Mouse (Mus musculus): ENCODE data around the gene Rpl24.

The Rpl24 gene

GRCm38 (mm10) chr16:55971735-55972615 is 5.9 kb downstream of the Rpl24 start:
- DNase-seq (ENCODE audit: low spot score), result no peak

GRCm38 (mm10) chr16:55972626-55973201 is 6.6 kb downstream of the Rpl24 start:
- no peak for DNase-seq (ENCODE audit: low spot score)

GRCm38 (mm10) chr16:55973431-55974255 is 7.6 kb downstream of the Rpl24 start, which contains the start of gene Zbtb11:
Gene Zbtb11 (plus strand): TSS chr16:55973883.
- DNase-seq (ENCODE audit: low spot score), result peak; percentile 93

- peak; percentile 54 for DNase-seq (ENCODE audit: low spot score)
Observed at GRCm38 (mm10) chr16:55974256-55974902, 8.3 kb downstream of the Rpl24 start.

GRCm38 (mm10) chr16:55974903-55975285 is 8.8 kb downstream of the Rpl24 start:
- DNase-seq (ENCODE audit: low spot score), result no peak

- no peak for DNase-seq (ENCODE audit: low spot score)
Observed at GRCm38 (mm10) chr16:55986001-55986400, 19.9 kb downstream of the Rpl24 start.

- DNase-seq (ENCODE audit: low spot score), result no peak
Observed at GRCm38 (mm10) chr16:55990311-55990710, 24.2 kb downstream of the Rpl24 start.

- no peak for DNase-seq (ENCODE audit: low spot score)
Observed at GRCm38 (mm10) chr16:55994235-55994634, 28.2 kb downstream of the Rpl24 start.

- DNase-seq (ENCODE audit: low spot score), result no peak
Observed at GRCm38 (mm10) chr16:56006798-56007197, 40.7 kb downstream of the Rpl24 start.

GRCm38 (mm10) chr16:56008862-56009261 is 42.8 kb downstream of the Rpl24 start:
- no peak for DNase-seq (ENCODE audit: low spot score)

- DNase-seq (ENCODE audit: low spot score), result no peak
Observed at GRCm38 (mm10) chr16:56012789-56013743, 47.0 kb downstream of the Rpl24 start.

GRCm38 (mm10) chr16:56014076-56014475 is 48.0 kb downstream of the Rpl24 start:
- DNase-seq (ENCODE audit: low spot score), result no peak

- no peak for DNase-seq (ENCODE audit: low spot score)
Observed at GRCm38 (mm10) chr16:56019660-56020059, 53.6 kb downstream of the Rpl24 start.
